Mouse (Mus musculus) stomach, postnatal 0 days (tissue): ENCODE measurements around the gene Socs2. TPM values are rescaled to one million over a fixed set of nuclear protein-coding genes. Genes with fewer than 3 reads are reported as not detected.

ENCODE experiments used
- ATAC-seq: fragments of 200-750 bp; cut with Nextera tagmentation; 2 replicates; pipeline ENCODE4 v1.8.0; 2017; ENCODE audit not compliant: low FRiP score, low TSS enrichment
- DNase-seq: peaks from one replicate; pipeline ENCODE4 v3.0.0-alpha.2; 2016; ENCODE audit warnings: low spot score
- H3K27ac ChIP-seq: fragments of 300-500 bp; sonication (generic); replicated peaks from 2 replicates; pipeline ENCODE4 v1.5.1; 2014; ENCODE audit warnings: mild to moderate bottlenecking, control low read depth
- H3K27me3 ChIP-seq: fragments of 300-500 bp; sonication (generic); 2 replicates; pipeline ENCODE4 v1.6.1; 2014; ENCODE audit warnings: low read length; ENCODE audit not compliant: control insufficient read depth, insufficient read depth
- H3K36me3 ChIP-seq: fragments of 300-500 bp; sonication (generic); 2 replicates; pipeline ENCODE4 v1.6.1; 2014; ENCODE audit warnings: low read length, mixed read lengths; ENCODE audit not compliant: control insufficient read depth, insufficient read depth
- H3K4me1 ChIP-seq: fragments of 300-500 bp; sonication (generic); replicated peaks from 2 replicates; pipeline ENCODE4 v1.6.1; 2014; ENCODE audit warnings: antibody characterized with exemption; ENCODE audit not compliant: control insufficient read depth, insufficient read depth
- H3K4me2 ChIP-seq: fragments of 300-500 bp; sonication (generic); replicated peaks from 2 replicates; pipeline ENCODE4 v1.6.1; 2014; ENCODE audit warnings: low read depth, mild to moderate bottlenecking, control low read depth, moderate library complexity
- H3K4me3 ChIP-seq: fragments of 300-500 bp; sonication (generic); 2 replicates; pipeline ENCODE4 v1.5.1; 2014; ENCODE audit warnings: low read depth, low read length, control low read depth
- H3K9ac ChIP-seq: fragments of 300-500 bp; sonication (generic); 2 replicates; pipeline ENCODE4 v1.6.1; 2014; ENCODE audit warnings: mild to moderate bottlenecking, low read length, control low read depth, mixed read lengths
- H3K9me3 ChIP-seq: fragments of 300-500 bp; sonication (generic); 2 replicates; pipeline ENCODE4 v1.6.1; 2016; ENCODE audit warnings: low read length; ENCODE audit not compliant: control insufficient read depth
- CTCF ChIP-seq: IDR thresholded peaks from 2 replicates; pipeline ENCODE4 v1.5.1; 2016; ENCODE audit warnings: antibody characterized with exemption, low read depth, mild to moderate bottlenecking, moderate library complexity
- EP300 ChIP-seq: optimal IDR thresholded peaks from 2 replicates; pipeline ENCODE3; 2016; ENCODE audit warnings: antibody characterized with exemption
- WGBS: fragments of 180-500 bp; shearing (Covaris S2); extraction: QIAGEN DNeasy Blood & Tissue Kit; methylation state at CpG from one replicate; pipeline ENCODE4 v1.1.7; 2014; 5-methylcytosine and 5-hydroxymethylcytosine counted together
- polyA plus RNA-seq: library from polyadenylated mRNA; unstranded; fragments of >200 nt; fragmentation: Nextera tagmentation; extraction: Ambion mirVana; gene quantifications from 2 replicates; pipeline ENCODE4 v1.2.1, GENCODE M21; 2015

Socs2 gene
- polyA plus RNA-seq, 1 experiment from 2014 or later = 92.3 TPM

DNA sequence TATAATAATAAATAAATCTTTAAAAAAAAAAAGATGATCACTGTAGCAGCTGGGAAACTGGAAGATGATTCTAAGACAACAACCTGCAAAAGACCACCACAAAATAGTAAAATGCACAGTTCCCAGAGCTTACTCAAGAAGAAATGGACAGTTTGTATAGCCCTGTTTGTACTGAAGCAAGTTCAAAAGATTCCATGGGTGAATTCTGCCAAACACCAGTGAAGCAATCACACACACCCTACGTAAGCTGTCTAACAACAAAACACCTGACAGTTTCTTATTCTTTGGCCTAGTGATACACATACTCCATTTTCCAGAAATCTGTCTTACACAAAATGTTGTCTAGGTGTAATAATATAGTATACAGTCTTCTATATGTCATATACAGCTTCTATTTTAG, 12.1 kb upstream of the Socs2 start:
- ATAC-seq (no peak), DNase-seq (no peak)
- H3K9ac ChIP-seq = no peak overlapping the region
- no peak overlapping the region for H3K4me2 ChIP-seq
- no peaks in the 10 kb centered on the region for H3K4me1 ChIP-seq
- no peak for TF ChIP-seq CTCF
- TF ChIP-seq EP300 = no peak
- no peak overlapping the region for H3K27ac ChIP-seq
- WGBS = 89% methylated on average over 1 of the region's 1 CpGs
- no peak overlapping the region for H3K4me3 ChIP-seq
- H3K36me3 ChIP-seq = no peaks in the 10 kb centered on the region
- H3K27me3 ChIP-seq = no peaks in the 10 kb centered on the region
- H3K9me3 ChIP-seq = no peaks in the 10 kb centered on the region

DNA sequence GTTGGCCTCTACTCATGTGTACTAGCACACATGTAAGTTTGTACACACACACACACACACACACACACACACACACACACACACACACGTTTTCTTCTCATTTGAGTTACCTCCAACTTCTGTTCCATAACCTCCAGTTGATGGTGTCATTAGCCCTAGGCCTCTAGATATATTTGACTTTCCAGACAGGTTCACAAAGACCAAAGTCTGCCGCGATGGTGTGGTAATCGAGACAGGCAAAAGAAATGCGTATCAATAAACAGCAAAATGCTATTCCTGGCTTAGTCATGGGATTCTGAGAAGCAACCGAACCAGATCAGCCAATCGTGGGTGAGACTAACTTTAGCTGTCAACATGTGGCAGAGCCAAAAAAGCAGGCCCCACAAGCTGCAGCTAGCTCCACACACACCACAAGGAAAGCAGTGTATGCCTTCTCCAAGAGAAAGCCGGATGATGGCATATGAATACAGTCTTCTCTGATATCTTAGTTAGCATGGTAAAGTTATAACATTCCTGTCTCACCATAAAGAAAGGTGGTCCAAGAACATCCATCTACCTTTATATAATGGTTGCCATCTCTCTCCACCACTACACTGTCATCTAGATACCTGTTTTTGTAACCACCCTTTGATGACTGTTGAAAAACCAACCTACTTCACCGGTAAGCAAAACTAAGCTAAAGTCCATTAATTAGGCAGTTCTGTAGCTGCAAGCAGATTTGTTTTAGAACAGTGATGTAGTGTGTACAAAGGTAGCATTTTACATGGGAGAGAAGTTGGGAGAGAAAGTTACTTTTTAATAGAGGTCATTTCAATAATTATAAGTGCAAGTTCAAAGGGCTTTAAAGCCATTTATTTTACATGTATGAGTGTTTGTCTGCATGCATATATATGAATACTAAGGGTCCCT, 9.5 kb upstream of the Socs2 start:
- Histone ChIP-seq H3K9me3 (no peaks in the 10 kb centered on the region), H3K27ac (no peak overlapping the region), H3K4me3 (no peak overlapping the region), H3K4me2 (no peak overlapping the region), H3K9ac (no peak overlapping the region), H3K4me1 (no peaks in the 10 kb centered on the region), H3K36me3 (no peaks in the 10 kb centered on the region), H3K27me3 (no peaks in the 10 kb centered on the region)
- TF ChIP-seq EP300 (no peak), CTCF (no peak)
- WGBS = 84% methylated on average over 9 of the region's 9 CpGs
- ATAC-seq = no peak
- no peak for DNase-seq

DNA sequence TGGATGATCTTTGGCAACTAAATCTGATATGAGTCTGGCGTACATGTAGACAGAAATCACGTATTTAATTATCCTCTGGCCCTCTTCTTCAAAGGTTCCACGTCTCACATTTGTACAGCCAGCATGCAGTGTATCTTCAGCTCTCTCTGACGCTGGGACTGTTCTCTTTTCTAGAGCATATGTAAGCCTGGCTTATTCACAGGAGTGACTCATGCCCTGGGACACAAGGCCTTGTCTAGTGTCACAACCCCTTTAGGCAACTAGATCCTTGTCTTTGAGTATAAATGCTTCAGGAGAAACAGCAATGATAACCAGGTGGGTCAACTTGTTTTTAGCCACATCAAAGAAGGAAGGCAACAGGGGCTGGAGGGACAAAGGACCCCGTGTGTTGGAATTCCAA, 5.7 kb upstream of the Socs2 start:
- WGBS = 75% methylated on average over 5 of the region's 5 CpGs
- ATAC-seq = no peak
- H3K27ac ChIP-seq = no peak overlapping the region
- DNase-seq = no peak
- no peak overlapping the region for H3K4me2 ChIP-seq
- H3K36me3 ChIP-seq = no peaks in the 10 kb centered on the region
- H3K27me3 ChIP-seq = no peaks in the 10 kb centered on the region
- no peaks in the 10 kb centered on the region for H3K9me3 ChIP-seq
- no peaks in the 10 kb centered on the region for H3K4me1 ChIP-seq
- no peak overlapping the region for H3K9ac ChIP-seq
- H3K4me3 ChIP-seq = no peak overlapping the region
- TF ChIP-seq CTCF (no peak), EP300 (no peak)

DNA sequence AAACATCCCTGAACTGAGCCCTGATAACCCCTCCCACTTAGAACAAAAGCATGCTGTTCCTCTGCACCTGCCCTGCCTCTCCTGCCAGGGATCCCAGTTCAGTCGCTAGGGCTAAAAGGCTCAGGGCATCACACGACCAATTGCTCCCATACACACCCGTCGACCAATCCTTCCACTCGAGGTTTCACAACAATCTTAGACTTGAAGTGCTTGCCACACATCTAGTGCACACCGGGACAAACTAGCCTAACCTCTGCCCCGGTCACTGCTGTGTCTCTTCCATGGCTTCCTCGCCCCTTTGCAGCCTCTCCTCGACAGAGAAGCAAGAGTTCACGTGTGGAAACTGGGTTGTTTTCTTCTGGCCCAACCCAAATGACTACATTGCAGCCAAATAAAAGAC, 3.3 kb upstream of the Socs2 start:
- 70% methylated on average over 10 of the region's 10 CpGs for WGBS
- Histone ChIP-seq H3K9ac (no peak overlapping the region), H3K4me1 (no peaks in the 10 kb centered on the region), H3K27ac (no peak overlapping the region), H3K4me2 (no peak overlapping the region), H3K27me3 (no peaks in the 10 kb centered on the region), H3K36me3 (no peaks in the 10 kb centered on the region), H3K9me3 (no peaks in the 10 kb centered on the region), H3K4me3 (no peak overlapping the region)
- TF ChIP-seq EP300 (no peak), CTCF (no peak)
- no peak for ATAC-seq
- DNase-seq = no peak

DNA sequence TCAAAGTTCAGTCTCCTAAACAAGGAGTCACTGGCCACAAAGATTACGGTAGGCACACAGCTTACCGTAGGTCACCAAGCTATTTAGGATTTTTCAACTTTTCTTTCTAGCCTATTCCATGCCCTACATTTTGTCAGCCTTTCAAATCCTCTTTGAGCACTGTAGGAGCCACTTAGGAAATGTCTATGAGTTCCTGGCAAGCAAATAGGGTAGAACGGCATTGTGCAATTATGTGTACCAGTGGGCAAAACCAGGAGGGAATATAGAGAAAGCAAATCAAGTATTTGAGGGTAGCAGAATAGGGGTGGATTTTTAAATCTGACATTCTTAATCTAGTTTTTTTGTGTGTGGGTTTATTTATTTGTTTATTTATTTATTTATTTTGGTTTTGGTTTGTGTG, 2.7 kb upstream of the Socs2 start:
- Histone ChIP-seq H3K27me3 (no peaks in the 10 kb centered on the region), H3K4me1 (no peaks in the 10 kb centered on the region), H3K36me3 (no peaks in the 10 kb centered on the region), H3K4me2 (no peak overlapping the region), H3K4me3 (no peak overlapping the region), H3K27ac (no peak overlapping the region), H3K9me3 (no peaks in the 10 kb centered on the region), H3K9ac (no peak overlapping the region)
- TF ChIP-seq EP300 = no peak
- TF ChIP-seq CTCF = no peak
- DNase-seq (no peak), ATAC-seq (no peak)
- WGBS = 95% methylated on average over 3 of the region's 3 CpGs

DNA sequence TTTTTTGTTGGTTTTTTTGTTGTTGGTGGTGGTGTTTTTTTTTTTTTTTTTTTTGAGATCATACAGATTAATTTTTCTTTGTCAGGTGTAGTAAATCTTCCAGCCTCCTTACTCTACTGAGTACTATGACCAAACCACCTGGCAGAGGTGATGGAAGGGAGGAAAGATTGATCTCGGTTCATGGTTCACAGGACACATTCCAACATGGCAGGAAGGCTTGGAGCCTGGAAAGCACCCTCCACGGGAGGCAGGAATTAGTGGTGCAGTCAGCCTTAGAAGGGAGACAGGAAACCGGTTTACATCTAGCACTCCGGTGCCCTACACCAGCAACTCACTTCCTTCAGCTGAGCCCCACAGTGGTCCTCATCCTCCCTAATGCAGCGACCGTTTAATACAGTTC, 1.7 kb upstream of the Socs2 start:
- TF ChIP-seq CTCF (no peak), EP300 (no peak)
- H3K4me3 ChIP-seq = no peak overlapping the region
- ATAC-seq = no peak
- no peak overlapping the region for H3K27ac ChIP-seq
- H3K4me2 ChIP-seq = no peak overlapping the region
- no peaks in the 10 kb centered on the region for H3K9me3 ChIP-seq
- H3K36me3 ChIP-seq = no peaks in the 10 kb centered on the region
- 72% methylated on average over 6 of the region's 6 CpGs for WGBS
- no peak for DNase-seq
- no peak overlapping the region for H3K9ac ChIP-seq
- H3K4me1 ChIP-seq = no peaks in the 10 kb centered on the region
- no peaks in the 10 kb centered on the region for H3K27me3 ChIP-seq
